Mouse (Mus musculus) cortical plate, adult 2 months (tissue): ENCODE measurements at regions not wholly inside any gene's neighbourhood (a gene's known extent, or its start where the extent isn't known, plus 50 kb on each side); places are given as distances from the start of the nearest gene placed in this dataset.

Experiments used
- CTCF ChIP-seq: fragments of 200-500 bp; IDR thresholded peaks from 2 replicates; pipeline ENCODE4 v1.5.1; 2011; ENCODE audit warnings: mild to moderate bottlenecking, control low read depth, low read length; ENCODE audit not compliant: insufficient read depth; ENCODE audit errors: extremely low read depth
- POLR2A ChIP-seq: fragments of 200-500 bp; IDR thresholded peaks from 2 replicates; pipeline ENCODE4 v1.6.1; 2011; ENCODE audit warnings: mild to moderate bottlenecking, low read length, control low read depth; ENCODE audit not compliant: insufficient read depth; ENCODE audit errors: extremely low read depth

- TF ChIP-seq CTCF = no peak
- TF ChIP-seq POLR2A = no peak
Measured at GRCm38 (mm10) chr1:73593653-73594385, 530.4 kb downstream of the Tns1 start.
